Mouse (Mus musculus) CD4-positive, CD25-positive, alpha-beta regulatory T cell, adult 2 months (primary cell): Measurements from ENCODE around the gene Cog2.
A peak's percentile ranks its signal among the peaks of the same experiment; 100 is the strongest.

Source experiments
- DNase-seq: peaks from one replicate; pipeline ENCODE4 v3.0.0-alpha.2; 2012; ENCODE audit warnings: low read depth, low spot score

Gene Cog2

DNA sequence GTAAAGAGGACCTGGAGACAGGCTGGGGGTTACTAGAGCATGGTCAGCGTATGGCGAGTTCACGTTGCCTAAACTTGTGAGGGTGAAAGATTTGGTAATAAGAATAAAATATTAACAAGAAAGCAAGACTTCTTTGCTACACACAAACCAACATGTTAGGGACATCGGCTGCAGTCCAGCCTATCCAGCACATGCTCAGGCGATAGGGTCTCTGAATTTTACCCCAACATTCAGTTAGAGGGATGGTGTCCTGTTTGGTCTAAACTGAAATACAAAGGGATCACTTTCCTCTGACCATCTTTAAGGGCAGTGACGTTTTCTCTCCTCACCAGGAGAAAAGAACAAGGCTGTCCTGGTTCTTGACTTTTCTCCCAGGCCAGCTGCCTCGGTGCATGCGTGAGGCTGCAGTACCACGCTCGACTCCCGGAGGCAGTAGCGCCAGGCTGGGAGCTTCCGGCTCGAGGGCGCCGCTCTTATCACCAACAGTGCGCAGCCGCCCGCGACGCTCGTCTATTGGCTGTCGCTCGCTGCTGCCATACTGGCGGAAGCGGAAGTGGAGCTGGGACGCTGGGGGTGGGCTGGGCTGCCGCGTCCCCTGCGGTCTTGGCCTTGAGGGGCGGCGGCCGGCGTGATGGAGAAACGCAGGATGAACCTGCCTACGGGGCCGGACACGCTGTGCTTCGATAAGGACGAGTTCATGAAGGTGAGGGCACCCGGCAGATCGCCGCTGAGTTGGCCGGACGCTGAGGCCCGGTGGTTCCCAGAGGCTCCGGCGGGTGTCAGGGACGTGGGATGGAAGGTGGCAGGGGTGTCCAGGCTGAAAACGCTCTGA, at the start of gene Cog2:
Gene Cog2, plus strand, starts transcription at position 519 of the 832 bp plus-strand sequence.
- DNase-seq, result peak; percentile 98

DNA sequence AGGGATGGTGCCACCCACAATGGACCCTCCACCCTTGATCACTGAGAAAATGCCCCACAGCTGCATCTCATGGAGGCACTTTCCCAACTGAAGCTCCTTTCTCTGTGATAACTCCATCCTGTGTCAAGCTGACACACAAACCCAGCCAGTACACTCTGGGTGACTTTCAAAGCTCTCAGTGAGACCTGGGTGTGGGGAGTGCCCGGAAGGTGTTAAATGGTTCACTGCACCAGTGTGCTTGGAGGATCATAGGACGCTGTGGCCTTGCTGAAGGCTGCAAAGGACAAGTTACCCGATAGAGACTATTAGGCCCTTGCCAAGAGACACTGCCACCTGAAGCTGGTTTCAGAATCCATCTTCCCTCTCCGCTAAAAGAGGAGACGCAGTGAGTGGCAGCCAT, 44.9 kb upstream of the Cog2 start:
- DNase-seq, result no peak

DNA sequence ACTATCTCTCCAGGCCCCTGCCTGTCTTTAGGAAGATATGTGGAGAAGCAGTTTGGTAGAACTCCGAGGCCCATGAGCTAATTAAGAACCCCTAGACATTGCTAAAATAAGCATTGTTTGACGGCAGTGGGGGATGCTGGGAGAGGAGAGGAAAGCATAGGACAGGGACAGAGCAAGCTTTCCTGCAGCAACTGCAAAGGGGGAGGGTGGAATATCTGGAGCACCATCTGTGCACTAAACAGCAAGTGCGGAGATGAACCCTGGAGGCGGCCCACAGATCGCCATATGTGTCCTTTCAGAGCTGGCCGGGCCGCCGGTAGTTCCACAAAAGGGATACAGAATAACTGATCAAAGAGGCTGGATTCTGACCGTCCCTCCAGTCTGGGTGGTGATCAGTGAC, 43.9 kb upstream of the Cog2 start:
- no peak for DNase-seq

DNA sequence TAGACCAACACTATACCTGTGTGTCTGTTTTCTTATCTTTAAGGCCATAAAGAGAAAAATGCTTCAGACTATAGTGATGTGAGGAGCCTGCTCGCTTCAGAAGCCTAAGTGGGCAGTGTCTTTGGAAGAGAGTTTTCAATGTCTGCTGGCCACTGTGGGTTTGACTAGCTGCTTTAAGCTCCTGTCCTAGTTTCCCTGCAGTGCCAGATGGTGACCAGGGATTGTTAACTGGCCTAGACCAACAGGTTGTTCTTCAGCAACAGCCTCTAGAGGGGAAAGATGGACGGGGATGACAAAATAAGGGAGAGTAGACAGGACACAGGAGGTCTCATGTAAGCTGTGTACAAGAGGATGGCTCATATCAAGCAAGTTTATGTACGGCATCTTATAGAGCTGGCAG, 41.3 kb upstream of the Cog2 start:
- no peak for DNase-seq

DNA sequence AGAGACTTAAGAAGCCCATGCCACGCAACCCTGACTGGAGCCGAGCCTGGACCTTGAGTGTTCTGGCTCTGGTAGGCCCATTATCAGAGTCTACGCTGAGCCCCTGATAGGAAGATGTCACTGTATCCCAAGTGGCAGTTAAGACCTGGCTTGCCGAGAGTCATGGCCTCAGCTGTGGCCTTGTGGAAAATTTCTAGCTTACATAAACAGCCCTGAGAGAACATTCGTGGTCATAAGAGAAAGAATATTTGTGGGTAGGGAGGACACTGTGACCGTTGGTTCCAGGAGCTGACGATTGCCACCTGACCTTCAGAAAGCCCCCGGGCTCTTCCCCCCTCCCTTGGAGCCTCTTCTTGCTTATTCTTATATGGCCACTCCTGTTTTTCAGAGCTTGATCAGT, 40.2 kb upstream of the Cog2 start:
- no peak for DNase-seq

DNA sequence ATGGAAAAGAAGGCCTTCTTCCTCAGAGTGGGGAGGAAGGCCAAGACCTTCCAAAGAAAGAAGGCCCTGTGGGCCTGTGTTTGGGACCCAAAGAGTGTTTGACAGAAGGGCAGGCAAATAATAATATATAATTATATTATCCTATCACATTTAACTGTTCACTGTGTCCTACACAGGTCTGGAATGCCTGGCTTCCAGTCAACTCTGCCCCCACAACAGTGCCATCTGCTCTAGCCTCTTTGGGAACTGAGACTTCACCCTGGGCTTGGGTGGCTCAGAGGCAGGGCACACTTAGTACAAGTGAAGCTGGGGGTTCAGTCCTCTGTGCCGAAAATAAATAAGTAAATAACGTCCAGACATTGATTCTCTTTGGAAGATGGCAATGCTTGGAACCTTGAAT, 37.8 kb upstream of the Cog2 start:
- DNase-seq, result no peak

DNA sequence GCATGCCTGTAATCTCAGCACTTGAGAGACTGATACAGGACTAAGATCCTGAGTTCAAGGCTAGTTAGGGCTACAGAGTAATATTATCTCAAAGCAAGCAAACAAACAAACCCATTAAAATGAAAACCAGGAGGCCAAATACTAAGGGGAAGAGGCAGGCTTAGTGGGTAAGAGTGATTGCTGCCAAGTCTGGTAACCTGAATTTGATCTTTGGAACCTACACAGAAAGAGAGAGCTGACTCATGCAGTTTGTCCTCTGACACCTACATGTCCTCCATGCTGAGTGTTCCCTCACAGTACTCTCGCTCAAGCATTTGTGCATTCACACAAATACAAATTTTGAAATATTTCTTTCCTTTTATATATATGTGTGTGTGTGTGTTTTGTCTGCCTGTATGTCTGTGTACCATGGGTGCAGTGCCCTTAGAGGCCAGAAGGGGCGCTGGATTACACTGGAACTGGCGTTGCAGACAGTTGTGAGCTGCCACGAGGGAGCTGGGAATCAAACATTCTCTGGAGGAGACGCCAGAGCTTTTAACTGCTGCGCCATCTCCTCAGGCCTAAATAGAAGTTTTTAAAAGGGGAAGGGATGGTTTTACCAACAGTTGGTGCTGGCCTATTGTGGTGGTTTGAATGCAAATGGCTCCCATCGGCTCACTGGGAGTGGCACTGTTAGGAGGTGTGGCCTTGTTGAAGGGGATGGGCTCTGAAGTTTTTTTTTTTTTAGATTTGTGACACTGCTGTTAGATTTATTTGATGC, 37.0 kb upstream of the Cog2 start:
- DNase-seq, result peak; percentile 6

DNA sequence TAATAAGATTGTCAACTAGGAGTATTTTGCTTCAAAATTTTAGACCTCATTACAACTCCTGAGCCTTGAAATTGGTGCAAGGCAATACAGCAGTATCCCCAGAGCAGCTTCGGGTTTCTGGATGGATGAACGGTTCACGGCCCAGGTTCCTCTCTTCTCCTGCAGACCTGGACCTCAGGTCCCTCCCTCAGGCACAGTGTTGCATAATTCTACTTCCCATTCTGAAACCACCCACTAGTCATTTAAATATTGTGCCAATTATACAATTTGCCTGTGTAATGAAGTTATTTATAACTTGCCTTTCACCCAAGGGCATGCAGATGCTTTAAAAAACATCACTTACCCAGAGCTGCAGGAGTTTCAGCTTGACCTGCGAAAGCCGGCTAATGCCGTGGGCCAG, 31.3 kb upstream of the Cog2 start:
- DNase-seq, result no peak

DNA sequence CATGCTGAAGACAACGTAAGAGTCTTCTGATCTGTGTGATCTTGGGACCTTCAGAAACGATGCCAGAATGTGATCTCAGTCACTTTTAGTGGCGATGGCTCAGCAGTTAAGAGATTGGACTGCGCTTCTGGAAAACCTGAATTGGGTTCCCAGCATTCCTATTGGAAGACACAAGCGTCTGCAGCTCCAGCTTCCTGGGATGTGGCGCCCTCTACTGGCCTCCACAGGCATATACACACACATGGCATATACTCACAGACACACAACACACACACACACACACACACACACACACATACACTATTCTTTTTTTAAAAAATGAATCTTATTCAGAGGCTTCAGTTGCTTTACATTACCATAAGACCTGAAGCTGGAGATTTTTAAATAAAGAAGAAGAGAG, 30.8 kb upstream of the Cog2 start:
- no peak for DNase-seq

DNA sequence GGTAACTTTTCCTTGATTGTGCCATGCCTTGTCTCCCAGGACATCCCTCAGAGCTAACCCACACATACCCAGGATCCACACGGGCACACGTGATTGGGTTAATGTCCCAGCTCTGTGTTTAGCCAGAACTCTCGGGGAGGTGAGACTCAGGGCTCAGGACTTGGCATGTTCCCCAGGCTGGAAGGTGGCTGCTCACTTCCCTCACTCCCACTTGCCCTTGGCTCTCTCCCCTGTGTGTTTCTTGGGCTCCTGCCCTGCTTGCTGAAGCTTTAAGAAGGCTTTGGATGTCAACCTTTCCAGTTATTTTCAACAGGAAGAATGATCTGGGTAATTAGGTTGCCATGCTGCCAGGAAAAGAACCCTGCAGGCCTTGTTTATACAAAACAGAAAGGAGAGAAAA, 26.2 kb upstream of the Cog2 start:
- no peak for DNase-seq

DNA sequence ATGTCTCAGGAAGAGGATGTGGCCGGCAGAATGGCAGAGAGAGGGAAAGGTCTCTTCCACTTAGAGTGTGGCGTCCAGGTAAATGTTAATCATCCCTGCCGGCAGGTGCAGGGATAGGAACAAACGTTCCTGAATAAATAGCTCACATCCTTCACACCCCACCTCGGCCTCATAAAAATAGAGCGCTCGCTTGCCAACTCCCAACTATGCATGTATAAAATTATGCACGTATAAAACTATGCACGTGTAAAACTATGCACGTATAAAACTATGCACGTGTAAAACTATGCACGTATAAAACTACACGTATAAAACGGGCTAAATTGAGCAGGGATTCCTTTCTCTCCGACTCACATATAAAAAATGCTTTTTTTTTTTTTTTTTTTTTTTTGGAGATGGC, 25.6 kb upstream of the Cog2 start:
- DNase-seq, result no peak

DNA sequence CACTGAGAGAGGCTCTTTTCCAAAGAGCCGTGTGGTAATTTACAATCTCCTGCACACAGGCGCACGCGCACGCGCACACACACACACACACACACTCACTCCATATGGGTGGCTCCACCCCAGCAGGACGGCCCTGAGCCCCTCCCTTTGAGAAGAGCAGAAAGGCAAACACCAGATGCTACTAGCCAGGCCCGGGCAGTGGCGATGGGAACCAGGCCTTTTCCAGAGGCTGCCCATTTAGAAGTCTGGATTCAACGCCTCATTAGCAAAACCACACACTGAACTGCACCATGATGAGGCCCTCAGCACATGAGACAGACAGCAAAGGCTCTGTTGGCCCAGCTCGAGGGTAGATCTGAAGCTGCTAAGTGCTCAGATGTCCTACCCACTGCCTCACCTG, 24.9 kb upstream of the Cog2 start:
- no peak for DNase-seq

DNA sequence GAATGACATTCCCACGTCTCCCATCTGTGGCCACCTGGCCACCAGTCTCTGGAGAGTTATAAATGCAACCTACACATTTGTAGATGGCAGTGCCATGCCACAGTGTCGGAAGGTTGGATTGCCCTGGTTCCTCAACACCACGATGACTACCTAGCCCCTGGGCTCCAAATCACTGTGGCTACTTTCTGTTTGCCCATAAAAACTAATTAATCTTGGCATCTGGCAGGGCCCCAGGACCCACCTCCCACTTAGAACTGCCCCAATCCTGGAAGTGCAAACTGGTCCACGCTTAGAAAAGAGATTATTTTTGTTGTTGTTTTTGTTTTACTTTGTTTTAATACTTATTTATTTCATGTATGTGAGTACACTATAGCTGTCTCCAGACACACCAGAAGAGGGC, 24.3 kb upstream of the Cog2 start:
- DNase-seq, result no peak

DNA sequence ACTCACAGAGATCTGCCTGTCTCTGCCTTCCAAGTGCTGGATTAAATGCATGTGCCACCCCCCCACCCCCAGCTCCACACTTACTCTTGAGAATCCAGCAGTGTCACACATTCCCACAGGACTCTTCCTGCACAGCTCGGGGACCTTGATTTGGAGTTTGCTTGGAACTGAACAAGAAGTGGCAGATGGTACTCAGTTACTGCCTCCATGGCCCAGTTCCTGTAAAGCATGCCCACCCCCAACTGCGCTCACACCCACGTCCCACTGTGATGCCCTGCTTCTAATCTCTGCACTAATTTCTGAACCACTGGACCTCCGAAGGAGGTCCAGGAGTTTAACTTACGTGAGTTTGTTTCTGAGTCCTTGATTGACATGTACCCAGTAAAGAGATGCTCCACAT, 23.7 kb upstream of the Cog2 start:
- DNase-seq, result no peak

DNA sequence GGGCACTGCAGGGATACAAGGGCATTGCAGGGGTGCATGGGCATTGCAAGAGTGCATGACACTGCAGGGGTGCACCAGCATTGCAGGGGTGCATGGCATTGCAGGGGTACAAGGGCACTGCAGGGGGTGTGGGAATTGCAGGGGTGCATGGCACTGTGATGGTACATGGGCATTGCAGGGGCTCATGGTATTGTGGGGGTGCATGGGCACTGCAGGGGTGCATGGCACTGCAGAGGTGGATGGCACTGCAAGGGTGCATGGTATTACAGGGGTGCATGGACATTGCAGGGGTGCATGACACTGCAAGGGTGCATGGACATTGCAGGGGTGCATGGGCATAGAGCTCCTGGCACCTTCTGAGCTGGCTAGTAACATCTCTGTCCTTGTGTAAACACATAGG, 22.2 kb upstream of the Cog2 start:
- DNase-seq, result no peak

DNA sequence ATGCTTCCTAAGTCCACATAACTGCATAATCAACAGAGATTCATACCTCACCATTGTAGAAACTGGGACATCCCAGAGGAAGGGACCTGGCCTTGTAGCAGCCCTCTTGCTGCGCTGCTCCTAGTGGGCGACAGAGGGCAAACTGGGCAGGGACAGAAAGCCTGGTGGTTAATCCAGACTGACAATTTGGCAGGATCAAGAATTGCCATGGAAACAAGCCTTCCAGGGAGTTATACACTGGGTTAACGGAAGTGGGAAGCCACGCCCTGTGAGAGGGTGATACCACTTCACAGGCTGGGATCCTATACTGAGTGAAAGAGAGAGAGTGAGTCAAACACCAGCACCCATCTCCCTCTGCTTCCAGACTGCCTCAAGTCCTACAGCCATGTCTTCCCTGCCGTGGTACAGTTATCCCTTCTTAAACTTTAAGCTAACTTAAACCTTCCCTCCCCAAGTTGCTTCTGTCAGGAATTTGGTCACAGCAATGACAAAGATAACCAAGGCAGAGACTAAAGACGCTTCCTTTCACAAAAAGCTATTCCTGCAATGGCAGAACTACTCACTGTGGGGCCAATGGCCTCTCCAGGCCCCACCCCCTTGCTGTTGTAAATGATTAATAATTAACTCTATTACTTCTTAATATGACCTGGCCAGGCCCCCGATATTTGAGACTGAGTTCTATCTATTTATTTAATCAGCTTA, 21.2 kb upstream of the Cog2 start:
- DNase-seq, result no peak

DNA sequence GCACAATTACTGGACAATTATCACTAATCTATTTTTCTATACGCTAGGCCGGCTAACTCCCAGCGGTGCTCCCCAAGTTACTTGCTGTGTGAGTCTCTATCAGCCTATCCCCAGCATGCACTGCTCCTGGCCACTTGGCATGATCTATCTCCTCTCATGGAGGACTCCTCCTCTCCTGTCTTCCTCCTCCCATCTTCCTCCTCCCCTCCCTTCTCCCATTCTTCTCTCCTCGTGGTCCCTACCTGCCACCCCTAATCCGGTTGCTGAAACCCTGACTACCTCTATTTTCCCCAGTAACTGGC, 20.7 kb upstream of the Cog2 start:
- no peak for DNase-seq

DNA sequence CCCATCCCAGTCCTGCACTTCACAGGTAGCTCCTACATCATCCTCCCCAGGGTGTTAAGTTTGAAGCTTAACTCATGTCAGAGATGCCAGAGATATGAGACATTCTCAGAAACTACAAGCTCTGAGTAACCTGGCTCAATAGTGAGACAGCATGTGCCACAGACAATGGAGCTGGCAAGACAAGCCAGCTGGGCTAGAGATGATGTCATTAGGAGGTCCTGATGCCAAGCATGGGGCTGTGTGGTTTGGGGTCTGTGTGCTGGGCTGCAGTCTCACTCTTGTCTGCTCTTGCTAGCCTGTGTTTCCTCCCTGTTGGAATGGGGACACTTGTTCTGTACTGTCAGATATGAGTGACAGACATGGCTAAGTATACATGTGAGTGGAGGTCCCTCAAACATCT, 14.9 kb upstream of the Cog2 start:
- no peak for DNase-seq

DNA sequence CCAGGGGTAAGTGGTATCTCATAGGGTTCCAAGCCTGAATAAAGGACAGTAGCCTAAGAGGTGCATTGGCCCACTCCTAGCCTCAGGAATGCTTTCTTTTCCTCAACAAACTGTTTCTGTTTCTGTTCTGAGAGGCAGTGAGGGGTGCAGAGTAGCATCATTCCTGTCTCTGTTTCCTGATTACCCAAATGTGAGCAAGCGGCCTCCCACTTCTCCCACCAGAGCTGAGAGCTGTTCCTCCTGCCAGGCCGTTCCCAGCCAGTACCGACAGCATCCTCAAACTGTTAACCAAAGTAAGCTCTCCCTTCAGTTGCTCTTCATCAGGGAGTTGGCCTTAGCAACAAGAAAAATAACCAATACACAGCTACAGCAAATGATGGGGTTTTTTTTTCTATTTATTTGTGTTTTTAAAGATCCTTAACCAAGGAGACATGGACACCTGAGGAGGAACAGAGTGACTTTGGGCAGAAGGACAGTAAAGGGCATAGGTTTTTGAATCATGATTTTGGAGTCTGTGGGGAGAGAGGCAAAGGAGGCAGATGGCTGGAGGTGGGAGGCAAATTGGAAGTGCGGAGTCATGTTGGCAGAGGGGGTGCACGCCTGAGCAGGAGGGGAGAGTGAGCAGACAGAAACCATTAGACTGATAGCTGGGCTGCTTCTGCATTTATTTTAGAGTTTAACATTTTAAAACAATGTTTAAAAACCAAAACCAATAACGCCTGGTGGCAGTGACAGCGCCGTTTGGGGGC, 12.8 kb upstream of the Cog2 start:
- no peak for DNase-seq

DNA sequence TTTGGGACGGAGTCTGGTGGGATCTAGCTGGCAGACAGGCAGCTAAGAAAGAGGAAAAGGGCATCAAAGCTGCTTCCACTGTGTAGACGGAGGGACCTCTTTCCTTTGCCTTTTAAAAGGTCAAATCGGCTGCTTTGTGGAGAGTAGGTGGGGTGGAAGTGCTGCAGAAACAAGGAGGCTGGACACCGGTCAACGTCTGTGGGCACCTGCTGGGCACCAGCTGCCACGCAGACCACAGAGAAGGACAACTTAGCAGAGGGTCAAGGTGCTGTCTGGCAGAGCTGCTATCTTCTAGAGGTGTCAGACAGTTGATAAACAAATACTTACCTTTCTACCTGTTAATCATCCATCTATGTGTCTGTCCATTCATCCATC, 12.3 kb upstream of the Cog2 start:
- no peak for DNase-seq

DNA sequence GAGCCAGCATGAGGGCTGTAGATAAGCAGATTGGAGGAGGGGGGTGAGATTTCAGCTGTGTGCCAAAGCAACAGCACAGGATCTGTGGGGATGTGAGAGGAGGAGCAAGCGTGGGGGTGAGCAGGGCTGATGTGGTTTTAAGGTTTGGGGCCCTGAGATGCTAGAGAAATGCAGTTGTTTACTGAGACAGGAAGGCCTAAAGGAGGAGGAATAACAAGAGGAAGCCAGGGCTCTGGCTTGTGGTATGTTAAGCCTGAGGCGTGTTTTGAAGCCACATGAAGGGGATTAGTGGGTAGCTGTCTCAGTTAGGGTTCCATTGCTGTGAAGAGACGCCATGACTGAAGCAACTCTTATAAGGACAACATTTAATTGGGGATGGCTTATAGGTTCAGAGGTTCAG, 11.4 kb upstream of the Cog2 start:
- peak; percentile 7 for DNase-seq

DNA sequence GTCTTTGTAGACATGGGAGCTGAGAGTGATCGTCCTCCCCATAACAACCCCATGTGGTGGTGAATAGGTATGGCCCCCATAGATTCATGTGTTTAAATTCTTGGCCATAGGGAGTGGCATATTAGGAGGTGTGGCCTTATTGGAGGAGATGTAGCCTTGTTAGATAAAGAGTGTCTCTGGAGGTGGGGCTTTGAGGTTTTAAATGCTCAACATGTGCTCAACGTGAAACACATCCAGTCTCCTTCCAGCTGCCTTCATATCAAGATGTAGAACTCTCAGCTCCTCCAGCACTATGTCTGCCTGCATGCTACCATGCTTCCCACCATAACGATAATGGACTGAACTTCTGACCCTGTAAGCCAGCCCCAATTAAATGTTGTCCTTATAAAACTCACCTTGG, 4.5 kb upstream of the Cog2 start:
- no peak for DNase-seq
